Comparison of ENCODE assay signal across 18 mouse cellular contexts in the genomic region with DNA sequence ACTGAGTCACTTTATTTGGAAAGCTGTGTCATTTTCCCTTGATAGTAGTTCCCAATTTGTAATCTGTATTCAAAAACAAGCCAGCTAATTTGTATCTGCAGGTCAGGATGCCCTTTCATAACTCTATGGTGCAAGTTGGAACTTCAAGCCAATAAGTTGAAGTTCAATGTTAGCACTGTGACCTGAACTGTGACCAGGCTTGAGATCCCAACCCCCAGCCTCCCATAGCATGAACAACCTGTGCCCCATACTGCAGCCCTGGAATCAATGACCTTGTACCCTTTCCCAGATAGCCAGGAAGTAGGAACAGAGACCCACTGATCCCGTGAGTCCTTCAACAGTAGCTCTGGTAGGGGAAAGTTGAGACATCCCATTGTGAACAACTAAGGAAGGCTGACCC. TPM values are rescaled to one million over a fixed set of nuclear protein-coding genes. Genes with fewer than 3 reads are reported as not detected.
DNase-seq lines count a peak whose midpoint lies in the region; ATAC-seq and TF ChIP-seq lines count a peak whose summit lies in the region.
"Had no signal": no experiment of that assay in that cellular context is flagged by ENCODE, and none has a peak within 500 bp of the region (broad histone marks: within the 10 kb centered on the region; RNA-seq: fewer than 3 reads in every experiment).

No protein-coding gene starts in this region.

- no peak for TF ChIP-seq POLR2A in liver, adult 2 months (IDR thresholded peaks at IDR 0.05; ENCODE audit: extremely low read depth, insufficient read depth, low read length)

- whole genome bisulfite sequencing in liver, embryonic 11.5 days, result 41% methylated on average over 1 of the region's 1 CpGs
- WGBS in liver, adult 2 months, result 15% methylated on average over 1 of the region's 1 CpGs
- 43% methylated on average over 1 of the region's 1 CpGs for WGBS in liver, embryonic 15.5 days (ENCODE audit: insufficient replicate concordance)

- no peak overlapping the region for H3K27ac ChIP-seq in liver, embryonic 11.5 days (ENCODE audit: low read depth, low read length)
- peak overlapping the region; percentile 73 for H3K27ac ChIP-seq in liver, adult 2 months (replicated peaks; ENCODE audit: insufficient read depth, low read depth, low read length)
- no peak overlapping the region for H3K27ac ChIP-seq in liver, embryonic 15.5 days (replicated peaks)
- H3K27ac ChIP-seq: embryonic facial prominence, embryonic 15.5 days; forebrain, embryonic 15.5 days; heart, embryonic 13.5 days; hindbrain, embryonic 15.5 days had no signal

- H3K9ac ChIP-seq in liver, embryonic 11.5 days (ENCODE audit: low read depth, low read length), result no peak overlapping the region
- no peak overlapping the region for H3K9ac ChIP-seq in liver, adult 2 months (ENCODE audit: low read depth, low read length)
- H3K9ac ChIP-seq in liver, embryonic 15.5 days, result no peak overlapping the region
- H3K9ac ChIP-seq: embryonic facial prominence, embryonic 15.5 days; forebrain, embryonic 15.5 days; heart, embryonic 13.5 days; hindbrain, embryonic 15.5 days had no signal

- ATAC-seq in liver, embryonic 11.5 days (replicated peaks; ENCODE audit: low FRiP score), result no peak
- ATAC-seq in liver, embryonic 15.5 days (ENCODE audit: insufficient read depth), result peak; percentile 61
- ATAC-seq: forebrain, embryonic 15.5 days had no signal

- intact Hi-C loops in left cerebral cortex, postnatal 4 days (cut with DNase I), result no loop called here

- no peaks in the 10 kb centered on the region for H3K36me3 ChIP-seq in liver, embryonic 11.5 days (ENCODE audit: control insufficient read depth, insufficient read depth, low read length)
- no peaks in the 10 kb centered on the region for H3K36me3 ChIP-seq in liver, adult 2 months (ENCODE audit: control insufficient read depth, insufficient read depth, low read length)
- H3K36me3 ChIP-seq in liver, embryonic 15.5 days (replicated peaks), result no peaks in the 10 kb centered on the region
- H3K36me3 ChIP-seq: embryonic facial prominence, embryonic 15.5 days; forebrain, embryonic 15.5 days; heart, embryonic 13.5 days; hindbrain, embryonic 15.5 days had no signal

- peak; percentile 9 for DNase-seq in liver
- DNase-seq in liver, embryonic 11.5 days (ENCODE audit: low spot score), result no peak
- DNase-seq in liver, adult 2 months (ENCODE audit: extremely low read depth, low read depth, low spot score), result peak; percentile 98
- no peak for DNase-seq in cerebellum, postnatal 14 days
- no peak for DNase-seq in left cerebral cortex, postnatal 4 days
- DNase-seq: cerebellum, adult 2 months; cerebellum, postnatal 10 days; embryo, embryonic 11 days; gastrocnemius, postnatal 36 days; heart, postnatal 36 days had no signal

- H3K27me3 ChIP-seq in liver, embryonic 11.5 days (replicated peaks; ENCODE audit: control insufficient read depth, insufficient read depth, low read length), result no peaks in the 10 kb centered on the region
- H3K27me3 ChIP-seq in liver, adult 2 months (ENCODE audit: control insufficient read depth, insufficient read depth, low read length), result no peaks in the 10 kb centered on the region
- no peaks in the 10 kb centered on the region for H3K27me3 ChIP-seq in liver, embryonic 15.5 days
- H3K27me3 ChIP-seq: embryonic facial prominence, embryonic 15.5 days; forebrain, embryonic 15.5 days; heart, embryonic 13.5 days; hindbrain, embryonic 15.5 days had no signal

- no peak for TF ChIP-seq CTCF in liver, adult 2 months (IDR thresholded peaks at IDR 0.05; ENCODE audit: low read depth, low read length)

- no peaks in the 10 kb centered on the region for H3K79me2 ChIP-seq in liver, adult 2 months (ENCODE audit: control insufficient read depth, insufficient read depth, low read length)

- H3K4me3 ChIP-seq in liver, embryonic 11.5 days (ENCODE audit: low read depth, low read length), result no peak overlapping the region
- H3K4me3 ChIP-seq in liver, adult 2 months (ENCODE audit: insufficient read depth, low read depth, low read length), result no peak overlapping the region
- H3K4me3 ChIP-seq in liver, embryonic 15.5 days (replicated peaks), result no peak overlapping the region
- H3K4me3 ChIP-seq: embryonic facial prominence, embryonic 15.5 days; erythroblast, embryonic 14.5 days; forebrain, embryonic 15.5 days; heart, embryonic 13.5 days; hindbrain, embryonic 15.5 days had no signal

- H3K4me2 ChIP-seq in liver, embryonic 11.5 days, result no peak overlapping the region
- no peak overlapping the region for H3K4me2 ChIP-seq in liver, embryonic 15.5 days
- H3K4me2 ChIP-seq: embryonic facial prominence, embryonic 15.5 days; forebrain, embryonic 15.5 days; heart, embryonic 13.5 days; hindbrain, embryonic 15.5 days had no signal

- H3K4me1 ChIP-seq in liver, embryonic 11.5 days (replicated peaks; ENCODE audit: control insufficient read depth, insufficient read depth, low read length), result no peaks in the 10 kb centered on the region
- peaks cover 14% of the 10 kb centered on the region for H3K4me1 ChIP-seq in liver, adult 2 months (ENCODE audit: control insufficient read depth, insufficient read depth, low read length)
- no peaks in the 10 kb centered on the region; the same call in 1 of the 2 replicates for H3K4me1 ChIP-seq in liver, embryonic 15.5 days (replicated peaks)
- H3K4me1 ChIP-seq: embryonic facial prominence, embryonic 15.5 days; forebrain, embryonic 15.5 days; hindbrain, embryonic 15.5 days had no signal

- no peaks in the 10 kb centered on the region for H3K9me3 ChIP-seq in liver, embryonic 11.5 days (ENCODE audit: control insufficient read depth, low read length)
- H3K9me3 ChIP-seq in liver, embryonic 15.5 days (replicated peaks), result no peaks in the 10 kb centered on the region
- H3K9me3 ChIP-seq: embryonic facial prominence, embryonic 15.5 days; forebrain, embryonic 15.5 days; heart, embryonic 13.5 days; hindbrain, embryonic 15.5 days had no signal

RNA-seq across cellular contexts. Expression of a gene that starts 52.5 kb away (rescaled TPM):
- 12.1 and 12.6 TPM in 2 replicates for polyA plus RNA-seq in liver, embryonic 11.5 days (2014; fragmentation: Nextera tagmentation; extraction: Ambion mirVana)
- total RNA-seq in liver, adult 2 months (2014; rRNA removed), result not detected in 2 replicates
- polyA plus RNA-seq in liver, adult 2 months (2012; rRNA removed), result 0.05 TPM in 1 of 2 replicates, not detected in the other
- 3.2 and 4.9 TPM in 2 replicates for polyA plus RNA-seq in liver, embryonic 15.5 days (2015; fragmentation: Nextera tagmentation; extraction: Ambion mirVana)
- not detected for total RNA-seq in left cerebral cortex, postnatal 4 days (2021)
- total RNA-seq: common myeloid progenitor, adult 5-6 weeks; gastrocnemius, adult 8-10 months; gastrocnemius, postnatal 36 days; heart, postnatal 36 days had no signal
- polyA plus RNA-seq: cerebellum, adult 2 months; erythroblast, embryonic 14.5 days had no signal

Comparison
In these comparisons a context has a peak if more than half of its experiments do, and no peak if none do; other contexts are left out.
1. DNase-seq: peak in liver (single experiment) and liver, adult 2 months (single experiment); none in liver, embryonic 11.5 days (single experiment), cerebellum, postnatal 14 days (0 of 2) and left cerebral cortex, postnatal 4 days (single experiment).